Mouse (Mus musculus): ENCODE results near the gene Cdipt. TPM values are rescaled to one million over a fixed set of nuclear protein-coding genes. Genes with fewer than 3 reads are reported as not detected.
A peak's percentile ranks its signal among the peaks of the same experiment; 100 is the strongest.

Gene Cdipt
- polyA plus RNA-seq, 1 experiment, result 13.0 TPM

GRCm38 (mm10) chr7:127024755-127025555, 49.2 kb downstream of the Cdipt start:
- TF ChIP-seq TAL1 (IDR thresholded peaks at IDR 0.05; ENCODE audit: low read length) (no peak), GATA1 (IDR thresholded peaks at IDR 0.05; ENCODE audit: low read length) (no peak)
- peak overlapping the region; percentile 94 for H3K4me3 ChIP-seq (replicated peaks)
- peaks cover 7% of the 10 kb centered on the region for H3K27me3 ChIP-seq (ENCODE audit: control insufficient read depth)
- H3K9me3 ChIP-seq (ENCODE audit: control insufficient read depth, low read length), result no peaks in the 10 kb centered on the region
- H3K4me1 ChIP-seq (ENCODE audit: control insufficient read depth), result peaks cover 76% of the 10 kb centered on the region
- H3K36me3 ChIP-seq (ENCODE audit: control insufficient read depth), result peaks cover 73% of the 10 kb centered on the region

GRCm38 (mm10) chr7:127025556-127026160, 49.9 kb downstream of the Cdipt start:
- Histone ChIP-seq H3K4me3 (replicated peaks) (peak overlapping the region; percentile 94), H3K27me3 (ENCODE audit: control insufficient read depth) (peaks cover 5% of the 10 kb centered on the region), H3K4me1 (ENCODE audit: control insufficient read depth) (peaks cover 80% of the 10 kb centered on the region), H3K36me3 (ENCODE audit: control insufficient read depth) (peaks cover 80% of the 10 kb centered on the region), H3K9me3 (ENCODE audit: control insufficient read depth, low read length) (no peaks in the 10 kb centered on the region)
- TF ChIP-seq GATA1 (IDR thresholded peaks at IDR 0.05; ENCODE audit: low read length) (no peak), TAL1 (IDR thresholded peaks at IDR 0.05; ENCODE audit: low read length) (no peak)

- Histone ChIP-seq H3K4me3 (replicated peaks) (peak overlapping the region; percentile 94), H3K4me1 (ENCODE audit: control insufficient read depth) (peaks cover 80% of the 10 kb centered on the region), H3K36me3 (ENCODE audit: control insufficient read depth) (peaks cover 85% of the 10 kb centered on the region), H3K27me3 (ENCODE audit: control insufficient read depth) (peaks cover 2% of the 10 kb centered on the region; the same call in 1 of the 2 replicates), H3K9me3 (ENCODE audit: control insufficient read depth, low read length) (no peaks in the 10 kb centered on the region)
- no peak for TF ChIP-seq GATA1 (IDR thresholded peaks at IDR 0.05; ENCODE audit: low read length)
- TF ChIP-seq TAL1 (IDR thresholded peaks at IDR 0.05; ENCODE audit: low read length), result no peak
Observed at GRCm38 (mm10) chr7:127026161-127026600, 50.5 kb downstream of the Cdipt start.

- Histone ChIP-seq H3K36me3 (ENCODE audit: control insufficient read depth) (peaks cover 85% of the 10 kb centered on the region), H3K4me3 (replicated peaks) (peak overlapping the region; percentile 94), H3K9me3 (ENCODE audit: control insufficient read depth, low read length) (no peaks in the 10 kb centered on the region), H3K27me3 (ENCODE audit: control insufficient read depth) (no peaks in the 10 kb centered on the region), H3K4me1 (ENCODE audit: control insufficient read depth) (peaks cover 80% of the 10 kb centered on the region)
- TF ChIP-seq TAL1 (IDR thresholded peaks at IDR 0.05; ENCODE audit: low read length) (no peak), GATA1 (IDR thresholded peaks at IDR 0.05; ENCODE audit: low read length) (no peak)
Observed at GRCm38 (mm10) chr7:127026616-127026983, 50.9 kb downstream of the Cdipt start.

- TF ChIP-seq GATA1 (IDR thresholded peaks at IDR 0.05; ENCODE audit: low read length), result no peak
- no peak for TF ChIP-seq TAL1 (IDR thresholded peaks at IDR 0.05; ENCODE audit: low read length)
- no peaks in the 10 kb centered on the region for H3K9me3 ChIP-seq (ENCODE audit: control insufficient read depth, low read length)
- H3K4me1 ChIP-seq (ENCODE audit: control insufficient read depth), result peaks cover 78% of the 10 kb centered on the region
- H3K4me3 ChIP-seq (replicated peaks), result peak within 1 kb of the TSS; percentile 94
- peaks cover 85% of the 10 kb centered on the region for H3K36me3 ChIP-seq (ENCODE audit: control insufficient read depth)
- H3K27me3 ChIP-seq (ENCODE audit: control insufficient read depth), result no peaks in the 10 kb centered on the region
Observed at GRCm38 (mm10) chr7:127026984-127027726, 51.4 kb downstream of the Cdipt start, which contains the start of gene Maz. Maz (minus strand) TSS chr7:127027037.

- H3K4me1 ChIP-seq (ENCODE audit: control insufficient read depth), result peaks cover 73% of the 10 kb centered on the region
- H3K4me3 ChIP-seq (replicated peaks), result peak overlapping the region; percentile 94
- no peak for TF ChIP-seq GATA1 (IDR thresholded peaks at IDR 0.05; ENCODE audit: low read length)
- peaks cover 85% of the 10 kb centered on the region for H3K36me3 ChIP-seq (ENCODE audit: control insufficient read depth)
- H3K9me3 ChIP-seq (ENCODE audit: control insufficient read depth, low read length), result no peaks in the 10 kb centered on the region
- no peaks in the 10 kb centered on the region for H3K27me3 ChIP-seq (ENCODE audit: control insufficient read depth)
Observed at GRCm38 (mm10) chr7:127027885-127028284, 52.2 kb downstream of the Cdipt start.

Other genes starting within 250 kb of the Cdipt start
- 16.3 and 18.0 TPM in 2 replicates for gene Mapk3, start 216.3 kb upstream of the Cdipt start, polyA plus RNA-seq (2012)
- gene Gdpd3, start 209.6 kb upstream of the Cdipt start, polyA plus RNA-seq (2012), result 0.36 TPM in 1 of 2 replicates, not detected in the other
- 156 and 161 TPM in 2 replicates for gene Ypel3, start 199.0 kb upstream of the Cdipt start, polyA plus RNA-seq (2012)
- gene Tbx6, start 194.4 kb upstream of the Cdipt start, polyA plus RNA-seq (2012), result 3.6 and 4.0 TPM in 2 replicates
- 11.0 and 12.3 TPM in 2 replicates for gene Ppp4c, start 183.4 kb upstream of the Cdipt start, polyA plus RNA-seq (2012)
- 0.02 TPM in 1 of 2 replicates, not detected in the other for gene Fam57b, start 178.2 kb upstream of the Cdipt start, polyA plus RNA-seq (2012)
- gene 4930451I11Rik, start 144.3 kb upstream of the Cdipt start, polyA plus RNA-seq (2012), result not detected in 2 replicates
- gene Doc2a, start 128.5 kb upstream of the Cdipt start, polyA plus RNA-seq (2012), result not detected in 2 replicates
- 24.2 and 26.7 TPM in 2 replicates for gene Hirip3, start 113.9 kb upstream of the Cdipt start, polyA plus RNA-seq (2012)
- 37.6 and 44.8 TPM in 2 replicates for gene Ino80e, start 113.5 kb upstream of the Cdipt start, polyA plus RNA-seq (2012)
- gene Taok2, start 91.2 kb upstream of the Cdipt start, polyA plus RNA-seq (2012), result 11.6 and 12.9 TPM in 2 replicates
- gene Tmem219, start 53.0 kb upstream of the Cdipt start, polyA plus RNA-seq (2012), result 1.1 and 1.5 TPM in 2 replicates
- 0.68 and 0.79 TPM in 2 replicates for gene Kctd13, start 47.0 kb upstream of the Cdipt start, polyA plus RNA-seq (2012)
- gene Asphd1, start 26.3 kb upstream of the Cdipt start, polyA plus RNA-seq (2012), result not detected in 2 replicates
- gene Sez6l2, start 25.4 kb upstream of the Cdipt start, polyA plus RNA-seq (2012), result 0.03 and 0.04 TPM in 2 replicates
- not detected in 2 replicates for gene Cdiptos, start 184 bp downstream of the Cdipt start, polyA plus RNA-seq (2012)
- gene Mvp, start 38.7 kb downstream of the Cdipt start, polyA plus RNA-seq (2012), result 0.87 and 1.2 TPM in 2 replicates
- gene Pagr1b, start 40.6 kb downstream of the Cdipt start, polyA plus RNA-seq (2012), result not detected in 2 replicates
- 8.2 and 13.3 TPM in 2 replicates for gene Pagr1a, start 41.4 kb downstream of the Cdipt start, polyA plus RNA-seq (2012)
- 15.4 and 20.8 TPM in 2 replicates for gene Gm42742, start 45.2 kb downstream of the Cdipt start, polyA plus RNA-seq (2012)
- gene Prrt2, start 45.3 kb downstream of the Cdipt start, polyA plus RNA-seq (2012), result 0.04 and 0.17 TPM in 2 replicates
- 173 and 193 TPM in 2 replicates for gene Maz, start 51.1 kb downstream of the Cdipt start, polyA plus RNA-seq (2012)
- 19.9 and 23.7 TPM in 2 replicates for gene Kif22, start 66.6 kb downstream of the Cdipt start, polyA plus RNA-seq (2012)
- gene Zg16, start 111.4 kb downstream of the Cdipt start, polyA plus RNA-seq (2012), result not detected in 2 replicates
- gene AI467606, start 115.4 kb downstream of the Cdipt start, polyA plus RNA-seq (2012), result 1.2 and 1.4 TPM in 2 replicates
- 0.12 and 0.17 TPM in 2 replicates for gene Qprt, start 146.3 kb downstream of the Cdipt start, polyA plus RNA-seq (2012)
- gene Spn, start 161.9 kb downstream of the Cdipt start, polyA plus RNA-seq (2012), result 0.52 and 0.83 TPM in 2 replicates
- 6.9 and 9.2 TPM in 2 replicates for gene Cd2bp2, start 220.1 kb downstream of the Cdipt start, polyA plus RNA-seq (2012)
- gene Tbc1d10b, start 232.6 kb downstream of the Cdipt start, polyA plus RNA-seq (2012), result 9.3 and 10.4 TPM in 2 replicates
- gene Mylpf, start 233.0 kb downstream of the Cdipt start, polyA plus RNA-seq (2012), result 2.0 and 3.5 TPM in 2 replicates